Mouse (Mus musculus): Measurements from ENCODE around the gene A230050P20Rik. TPM values are rescaled to one million over a fixed set of nuclear protein-coding genes. Genes with fewer than 3 reads are reported as not detected.

The A230050P20Rik gene
- polyA plus RNA-seq, 1 experiment from 2014 or later: 7.6 TPM

DNA sequence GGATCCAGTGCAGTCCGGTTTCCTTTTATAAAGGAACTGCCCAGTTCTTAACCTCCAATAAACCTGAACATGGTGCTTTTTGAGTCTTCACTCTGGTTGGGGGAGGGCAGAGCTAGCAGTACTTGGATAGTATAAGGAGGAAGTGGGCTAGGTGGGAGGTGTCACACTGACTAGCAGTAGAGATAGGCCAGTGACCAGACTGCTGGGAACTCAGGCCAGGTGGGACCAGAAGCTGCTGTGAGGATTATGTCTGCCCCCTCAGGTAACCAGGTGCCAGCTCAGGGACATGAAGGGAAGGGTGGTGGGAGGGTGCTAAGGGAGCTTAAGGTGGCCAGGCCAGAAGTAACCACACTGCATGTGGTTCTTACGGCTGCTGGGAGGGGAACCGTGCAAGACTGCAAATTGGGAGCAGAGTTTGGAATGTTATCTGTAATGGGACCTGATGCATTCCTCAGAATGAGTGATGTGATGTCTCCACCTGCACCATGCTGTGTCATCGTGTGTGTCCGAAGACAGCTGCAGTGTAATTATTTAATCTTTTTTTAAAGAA is 23.7 kb downstream of the A230050P20Rik start:
- H3K4me3 ChIP-seq (replicated peaks; ENCODE audit: low read depth, low read length): no peak overlapping the region
- no peak for TF ChIP-seq CTCF (IDR thresholded peaks at IDR 0.05; ENCODE audit: low read depth)
- peaks cover 63% of the 10 kb centered on the region for H3K36me3 ChIP-seq (ENCODE audit: insufficient read depth, low read length)
- no peak for ATAC-seq (replicated peaks; ENCODE audit: low FRiP score, low read depth)
- H3K27me3 ChIP-seq (ENCODE audit: insufficient read depth, low read length): no peaks in the 10 kb centered on the region
- H3K9ac ChIP-seq (ENCODE audit: low read depth, low read length): no peak overlapping the region
- H3K4me1 ChIP-seq (replicated peaks; ENCODE audit: insufficient read depth, low read length): peaks cover 2% of the 10 kb centered on the region
- no peak overlapping the region for H3K4me2 ChIP-seq (ENCODE audit: low read length)
- DNase-seq (ENCODE audit: low spot score): no peak
- WGBS: 66% methylated on average over 5 of the region's 5 CpGs
- no peaks in the 10 kb centered on the region for H3K9me3 ChIP-seq (replicated peaks; ENCODE audit: low read length)
- H3K27ac ChIP-seq: no peak overlapping the region

DNA sequence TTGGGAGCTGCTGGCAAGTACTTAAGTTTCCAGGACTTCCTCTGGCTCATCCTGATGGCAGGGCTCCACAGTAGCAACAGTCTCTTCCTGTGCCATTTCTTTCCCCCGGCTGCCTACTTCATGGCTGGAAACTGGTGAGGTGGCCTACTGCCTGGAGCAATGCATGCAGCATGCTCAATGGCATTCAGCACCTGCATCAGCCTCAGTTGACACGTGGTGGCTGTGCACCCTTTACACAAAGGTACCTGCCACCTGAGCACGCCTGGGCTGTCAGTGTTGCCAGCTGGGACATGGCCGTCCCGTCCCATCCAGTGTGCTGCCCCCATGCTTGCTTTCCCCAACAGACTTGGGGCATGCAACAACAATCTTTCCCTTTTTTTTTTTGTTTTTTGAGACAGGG is 24.6 kb downstream of the A230050P20Rik start:
- Histone ChIP-seq H3K9me3 (replicated peaks; ENCODE audit: low read length) (no peaks in the 10 kb centered on the region), H3K4me3 (replicated peaks; ENCODE audit: low read depth, low read length) (no peak overlapping the region), H3K36me3 (ENCODE audit: insufficient read depth, low read length) (peaks cover 63% of the 10 kb centered on the region), H3K4me1 (replicated peaks; ENCODE audit: insufficient read depth, low read length) (peaks cover 8% of the 10 kb centered on the region), H3K4me2 (ENCODE audit: low read length) (no peak overlapping the region), H3K27me3 (ENCODE audit: insufficient read depth, low read length) (no peaks in the 10 kb centered on the region), H3K27ac (no peak overlapping the region), H3K9ac (ENCODE audit: low read depth, low read length) (no peak overlapping the region)
- TF ChIP-seq CTCF (IDR thresholded peaks at IDR 0.05; ENCODE audit: low read depth): no peak
- 68% methylated on average over 5 of the region's 5 CpGs for WGBS
- DNase-seq (ENCODE audit: low spot score): no peak
- ATAC-seq (replicated peaks; ENCODE audit: low FRiP score, low read depth): no peak

GRCm38 (mm10) chr9:20893590-20894343 is 25.3 kb downstream of the A230050P20Rik start:
- H3K27ac ChIP-seq: no peak overlapping the region
- ATAC-seq (replicated peaks; ENCODE audit: low FRiP score, low read depth) (no peak), DNase-seq (ENCODE audit: low spot score) (no peak)
- H3K9me3 ChIP-seq (replicated peaks; ENCODE audit: low read length): no peaks in the 10 kb centered on the region
- TF ChIP-seq CTCF (IDR thresholded peaks at IDR 0.05; ENCODE audit: low read depth): no peak
- H3K4me1 ChIP-seq (replicated peaks; ENCODE audit: insufficient read depth, low read length): peaks cover 8% of the 10 kb centered on the region
- WGBS: 83% methylated on average over 13 of the region's 13 CpGs
- H3K4me3 ChIP-seq (replicated peaks; ENCODE audit: low read depth, low read length): no peak overlapping the region
- H3K27me3 ChIP-seq (ENCODE audit: insufficient read depth, low read length): no peaks in the 10 kb centered on the region
- H3K36me3 ChIP-seq (ENCODE audit: insufficient read depth, low read length): peaks cover 63% of the 10 kb centered on the region
- H3K4me2 ChIP-seq (ENCODE audit: low read length): no peak overlapping the region
- H3K9ac ChIP-seq (ENCODE audit: low read depth, low read length): no peak overlapping the region

DNA sequence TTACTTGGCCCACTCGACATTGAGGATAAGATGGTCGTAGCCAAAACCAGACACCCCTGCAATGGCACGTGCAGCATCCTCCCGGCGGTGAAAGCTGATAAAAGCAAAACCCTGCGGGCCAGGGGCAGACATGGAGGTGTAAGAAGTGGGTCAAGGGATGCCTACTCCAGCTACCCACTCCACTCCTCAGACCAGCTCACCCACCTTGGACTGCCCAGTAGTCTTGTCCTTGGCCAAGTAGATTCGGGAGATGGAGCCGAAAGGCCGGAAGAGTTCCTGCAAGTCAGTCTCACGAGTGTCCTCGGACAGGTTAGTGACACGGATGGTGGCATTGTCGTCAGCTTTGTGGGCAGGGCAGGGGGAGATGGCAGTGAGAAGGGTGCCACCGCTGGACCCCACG is 26.2 kb downstream of the A230050P20Rik start:
- Histone ChIP-seq H3K27me3 (ENCODE audit: insufficient read depth, low read length) (no peaks in the 10 kb centered on the region), H3K9ac (ENCODE audit: low read depth, low read length) (no peak overlapping the region), H3K27ac (no peak overlapping the region), H3K36me3 (ENCODE audit: insufficient read depth, low read length) (peaks cover 60% of the 10 kb centered on the region), H3K4me1 (replicated peaks; ENCODE audit: insufficient read depth, low read length) (peaks cover 8% of the 10 kb centered on the region), H3K9me3 (replicated peaks; ENCODE audit: low read length) (no peaks in the 10 kb centered on the region), H3K4me3 (replicated peaks; ENCODE audit: low read depth, low read length) (no peak overlapping the region), H3K4me2 (ENCODE audit: low read length) (no peak overlapping the region)
- ATAC-seq (replicated peaks; ENCODE audit: low FRiP score, low read depth) (no peak), DNase-seq (ENCODE audit: low spot score) (no peak)
- TF ChIP-seq CTCF (IDR thresholded peaks at IDR 0.05; ENCODE audit: low read depth): no peak
- WGBS: 90% methylated on average over 15 of the region's 15 CpGs

DNA sequence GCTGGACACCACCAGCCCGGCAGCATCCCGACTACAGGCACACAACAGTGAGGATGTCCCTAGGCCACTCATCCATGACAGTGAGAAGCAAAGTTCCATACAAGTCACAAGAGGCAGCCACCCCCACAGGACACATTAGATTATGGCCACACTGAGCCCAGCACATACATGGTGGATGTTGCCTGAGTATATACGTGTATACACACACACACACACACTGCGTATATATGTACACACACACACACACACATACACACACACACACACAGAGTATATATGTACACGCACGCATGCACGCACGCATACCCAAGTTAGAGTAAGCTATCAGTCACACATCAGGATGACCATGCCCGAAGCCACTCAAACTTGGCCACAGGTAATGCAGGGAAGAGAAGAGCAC is 26.9 kb downstream of the A230050P20Rik start:
- H3K36me3 ChIP-seq (ENCODE audit: insufficient read depth, low read length): peaks cover 54% of the 10 kb centered on the region
- DNase-seq (ENCODE audit: low spot score) (no peak), ATAC-seq (replicated peaks; ENCODE audit: low FRiP score, low read depth) (no peak)
- no peak overlapping the region for H3K4me2 ChIP-seq (ENCODE audit: low read length)
- no peak overlapping the region for H3K4me3 ChIP-seq (replicated peaks; ENCODE audit: low read depth, low read length)
- WGBS: 94% methylated on average over 9 of the region's 9 CpGs
- no peaks in the 10 kb centered on the region for H3K27me3 ChIP-seq (ENCODE audit: insufficient read depth, low read length)
- TF ChIP-seq CTCF (IDR thresholded peaks at IDR 0.05; ENCODE audit: low read depth): no peak
- H3K4me1 ChIP-seq (replicated peaks; ENCODE audit: insufficient read depth, low read length): peaks cover 8% of the 10 kb centered on the region
- no peak overlapping the region for H3K9ac ChIP-seq (ENCODE audit: low read depth, low read length)
- H3K9me3 ChIP-seq (replicated peaks; ENCODE audit: low read length): no peaks in the 10 kb centered on the region
- H3K27ac ChIP-seq: no peak overlapping the region

GRCm38 (mm10) chr9:20897736-20898510 is 29.5 kb downstream of the A230050P20Rik start:
- H3K9ac ChIP-seq (ENCODE audit: low read depth, low read length): peak overlapping the region; percentile 94
- no peaks in the 10 kb centered on the region for H3K27me3 ChIP-seq (ENCODE audit: insufficient read depth, low read length)
- peak overlapping the region; percentile 74 for H3K4me2 ChIP-seq (ENCODE audit: low read length)
- WGBS: 5% methylated on average over 25 of the region's 39 CpGs
- ATAC-seq (replicated peaks; ENCODE audit: low FRiP score, low read depth) (peak; percentile 41), DNase-seq (ENCODE audit: low spot score) (no peak)
- peaks cover 8% of the 10 kb centered on the region for H3K4me1 ChIP-seq (replicated peaks; ENCODE audit: insufficient read depth, low read length)
- peak overlapping the region; percentile 88 for H3K4me3 ChIP-seq (replicated peaks; ENCODE audit: low read depth, low read length)
- TF ChIP-seq CTCF (IDR thresholded peaks at IDR 0.05; ENCODE audit: low read depth): no peak
- H3K27ac ChIP-seq: peak overlapping the region; percentile 68
- H3K9me3 ChIP-seq (replicated peaks; ENCODE audit: low read length): no peaks in the 10 kb centered on the region
- peaks cover 35% of the 10 kb centered on the region for H3K36me3 ChIP-seq (ENCODE audit: insufficient read depth, low read length)
